8 mouse cellular contexts compared by ENCODE assay signal in the genomic region with DNA sequence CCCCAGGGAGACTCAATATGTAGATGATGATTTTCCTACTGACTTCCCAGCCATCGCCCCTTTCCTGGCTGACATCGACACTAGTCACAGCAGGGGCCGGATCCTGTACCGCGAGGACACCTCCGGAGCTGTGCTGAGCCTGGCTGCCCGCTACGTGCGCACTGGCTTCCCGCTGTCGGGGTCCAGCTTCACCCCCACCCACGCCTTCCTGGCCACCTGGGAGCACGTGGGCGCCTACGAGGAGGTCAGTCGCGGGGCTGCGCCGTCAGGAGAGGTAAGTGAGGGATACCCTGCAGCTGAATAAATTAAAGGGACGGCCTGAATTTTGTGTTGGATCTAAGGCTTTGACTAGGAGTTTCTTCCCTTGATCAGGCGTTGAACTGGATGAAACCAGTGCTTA. TPM values are rescaled to one million over a fixed set of nuclear protein-coding genes. Genes with fewer than 3 reads are reported as not detected.
DNase-seq lines count a peak whose midpoint lies in the region; ATAC-seq lines count a peak whose summit lies in the region.

No protein-coding gene starts in this region.

- no peaks in the 10 kb centered on the region for H3K36me3 ChIP-seq in lung, embryonic 16.5 days (ENCODE audit: control insufficient read depth, insufficient read depth, low read length)
- H3K36me3 ChIP-seq in heart, embryonic 13.5 days, result peaks cover 39% of the 10 kb centered on the region
- no peaks in the 10 kb centered on the region for H3K36me3 ChIP-seq in stomach, embryonic 16.5 days (ENCODE audit: control insufficient read depth, insufficient read depth, low read length)

- 4% methylated on average over 21 of the region's 21 CpGs for WGBS in lung, embryonic 16.5 days
- 2% methylated on average over 21 of the region's 21 CpGs for WGBS in heart, embryonic 13.5 days
- WGBS in stomach, embryonic 16.5 days, result 7% methylated on average over 21 of the region's 21 CpGs

- no peak for ATAC-seq in lung, embryonic 16.5 days (ENCODE audit: low read depth)
- no peak for ATAC-seq in heart, embryonic 13.5 days (ENCODE audit: extremely low read depth, insufficient number of reproducible peaks, low FRiP score, low TSS enrichment)
- ATAC-seq in stomach, embryonic 16.5 days (ENCODE audit: insufficient read depth, low FRiP score), result no peak
- no peak for ATAC-seq in frontal cortex, adult (ENCODE audit: low TSS enrichment)

- no peak for DNase-seq in lung, postnatal 10 days
- peak; percentile 19 for DNase-seq in liver
- no peak for DNase-seq in thymus, postnatal 14 days
- no peak for DNase-seq in thymus, postnatal 25 days

- H3K27me3 ChIP-seq in lung, embryonic 16.5 days (ENCODE audit: control insufficient read depth, insufficient read depth, low read depth, low read length), result peaks cover 43% of the 10 kb centered on the region
- no peaks in the 10 kb centered on the region for H3K27me3 ChIP-seq in heart, embryonic 13.5 days (replicated peaks)
- H3K27me3 ChIP-seq in stomach, embryonic 16.5 days (ENCODE audit: control insufficient read depth, insufficient read depth, low read length), result no peaks in the 10 kb centered on the region

- no peak overlapping the region for H3K27ac ChIP-seq in lung, embryonic 16.5 days (ENCODE audit: low read length)
- peak overlapping the region; percentile 83 for H3K27ac ChIP-seq in heart, embryonic 13.5 days (replicated peaks)
- no peak overlapping the region for H3K27ac ChIP-seq in stomach, embryonic 16.5 days (ENCODE audit: low read length)

- peaks cover 20% of the 10 kb centered on the region for H3K4me1 ChIP-seq in lung, embryonic 16.5 days (replicated peaks; ENCODE audit: control insufficient read depth, insufficient read depth, low read length)
- peaks cover 58% of the 10 kb centered on the region for H3K4me1 ChIP-seq in heart, embryonic 13.5 days
- H3K4me1 ChIP-seq in stomach, embryonic 16.5 days (ENCODE audit: control insufficient read depth, insufficient read depth, low read length), result peaks cover 10% of the 10 kb centered on the region

- peak overlapping the region; percentile 67 for H3K9ac ChIP-seq in lung, embryonic 16.5 days (ENCODE audit: low read length)
- peak overlapping the region; percentile 83 for H3K9ac ChIP-seq in heart, embryonic 13.5 days
- peak overlapping the region; percentile 74 for H3K9ac ChIP-seq in stomach, embryonic 16.5 days (ENCODE audit: low read length)

- no peaks in the 10 kb centered on the region for H3K9me3 ChIP-seq in lung, embryonic 16.5 days (ENCODE audit: control insufficient read depth, low read length)
- H3K9me3 ChIP-seq in heart, embryonic 13.5 days, result no peaks in the 10 kb centered on the region
- no peaks in the 10 kb centered on the region for H3K9me3 ChIP-seq in stomach, embryonic 16.5 days (replicated peaks; ENCODE audit: control insufficient read depth, low read length)

- H3K4me2 ChIP-seq in lung, embryonic 16.5 days (ENCODE audit: low read depth, low read length), result peak overlapping the region; percentile 81
- peak overlapping the region; percentile 76 for H3K4me2 ChIP-seq in heart, embryonic 13.5 days
- H3K4me2 ChIP-seq in stomach, embryonic 16.5 days (ENCODE audit: low read depth, low read length), result peak overlapping the region; percentile 77

- peak overlapping the region; percentile 62 for H3K4me3 ChIP-seq in lung, embryonic 16.5 days (ENCODE audit: low read length)
- H3K4me3 ChIP-seq in heart, embryonic 13.5 days, result peak overlapping the region; percentile 66
- H3K4me3 ChIP-seq in stomach, embryonic 16.5 days (replicated peaks; ENCODE audit: low read length), result peak overlapping the region; percentile 64

RNA-seq across cellular contexts. Expression of a gene that starts 1.2 kb away (rescaled TPM):
- 107 and 114 TPM in 2 replicates for polyA plus RNA-seq in lung, embryonic 16.5 days (2015; fragmentation: Nextera tagmentation; extraction: Ambion mirVana)
- 124 and 138 TPM in 2 replicates for polyA plus RNA-seq in heart, embryonic 13.5 days (2015; fragmentation: Nextera tagmentation; extraction: Ambion mirVana)
- 94.3 and 99.5 TPM in 2 replicates for polyA plus RNA-seq in stomach, embryonic 16.5 days (2015; fragmentation: Nextera tagmentation; extraction: Ambion mirVana)
